Mouse (Mus musculus) embryonic fibroblast, embryonic 13.5 days (primary cell): ENCODE results near the gene Celf5.

ENCODE experiments used
- CTCF ChIP-seq: IDR thresholded peaks from 2 replicates; pipeline ENCODE4 v1.5.1; 2011; ENCODE audit warnings: mild to moderate bottlenecking, control low read depth, low read length, moderate library complexity, borderline replicate concordance; ENCODE audit not compliant: insufficient read depth
- POLR2A ChIP-seq: IDR thresholded peaks from 2 replicates; pipeline ENCODE4 v1.6.1; 2011; ENCODE audit warnings: low read depth, mild to moderate bottlenecking, control low read depth, low read length, moderate library complexity

GRCm38 (mm10) chr10:81499250-81499901 is 16.9 kb upstream of the Celf5 start:
- no peak for TF ChIP-seq POLR2A
- no peak for TF ChIP-seq CTCF
